ENCODE assay signal across 28 mouse cellular contexts in the genomic region with DNA sequence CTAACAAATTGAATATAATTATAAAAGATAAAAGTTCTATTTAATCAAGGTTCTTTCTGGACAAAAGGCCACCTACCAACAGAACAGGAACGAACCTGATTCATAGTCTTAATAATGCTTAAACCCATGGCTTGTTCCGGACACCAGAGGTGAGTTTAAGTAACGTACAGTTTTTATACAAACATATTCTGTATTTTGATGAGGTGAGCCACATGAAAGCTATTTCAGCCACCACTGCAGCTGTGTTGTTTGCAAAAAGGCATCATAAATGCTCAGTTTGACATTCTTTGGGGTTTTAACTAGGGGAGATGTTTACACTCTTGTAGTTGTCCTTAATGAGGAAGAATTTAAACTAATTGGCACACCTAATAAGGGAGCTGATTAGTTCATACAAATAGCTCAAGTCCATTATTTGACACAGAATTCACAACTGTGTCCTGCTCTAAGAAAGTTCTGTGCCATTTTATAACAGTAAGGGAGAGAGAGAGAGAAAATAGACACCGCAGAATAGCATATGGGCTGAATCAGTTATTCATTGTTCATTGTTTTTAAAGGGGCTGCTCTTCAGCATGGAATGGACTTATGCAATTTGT.
DNase-seq lines count a peak whose midpoint lies in the region; ATAC-seq and TF ChIP-seq lines count a peak whose summit lies in the region.
"Had no signal": no experiment of that assay in that cellular context is flagged by ENCODE, and none has a peak within 500 bp of the region (broad histone marks: within the 10 kb centered on the region; RNA-seq: fewer than 3 reads in every experiment).

No protein-coding gene starts in this region.

- no peaks in the 10 kb centered on the region for H3K36me3 ChIP-seq in hindbrain, embryonic 14.5 days (replicated peaks; ENCODE audit: control insufficient read depth, insufficient read depth)
- no peaks in the 10 kb centered on the region for H3K36me3 ChIP-seq in hindbrain, embryonic 10.5 days
- no peaks in the 10 kb centered on the region for H3K36me3 ChIP-seq in forebrain, embryonic 13.5 days (ENCODE audit: poor library complexity, severe bottlenecking)
- no peaks in the 10 kb centered on the region for H3K36me3 ChIP-seq in midbrain, embryonic 12.5 days
- H3K36me3 ChIP-seq in heart, embryonic 11.5 days (ENCODE audit: control insufficient read depth, insufficient read depth, low read length): no peaks in the 10 kb centered on the region
- no peaks in the 10 kb centered on the region for H3K36me3 ChIP-seq in lung, postnatal 0 days (ENCODE audit: insufficient read depth, low read length)
- H3K36me3 ChIP-seq: G1E; heart, embryonic 15.5 days; intestine, embryonic 15.5 days; limb, embryonic 15.5 days; neural tube, embryonic 12.5 days had no signal

- H3K27ac ChIP-seq in hindbrain, embryonic 14.5 days: no peak overlapping the region
- H3K27ac ChIP-seq in hindbrain, embryonic 10.5 days: no peak overlapping the region
- peak overlapping the region; percentile 54 for H3K27ac ChIP-seq in forebrain, embryonic 13.5 days
- H3K27ac ChIP-seq in midbrain, embryonic 12.5 days (replicated peaks): no peak overlapping the region
- H3K27ac ChIP-seq in heart, embryonic 11.5 days (ENCODE audit: low read depth, low read length): no peak overlapping the region
- no peak overlapping the region for H3K27ac ChIP-seq in lung, postnatal 0 days (ENCODE audit: low read length)
- H3K27ac ChIP-seq: heart, embryonic 15.5 days; intestine, embryonic 15.5 days; limb, embryonic 15.5 days; liver, embryonic 14.5 days; neural tube, embryonic 12.5 days had no signal

- ATAC-seq in hindbrain, embryonic 14.5 days (ENCODE audit: low FRiP score): no peak
- ATAC-seq in forebrain, embryonic 13.5 days: peak; percentile 80
- ATAC-seq in midbrain, embryonic 12.5 days (ENCODE audit: low FRiP score, low read depth): peak; percentile 64
- ATAC-seq in heart, embryonic 11.5 days (replicated peaks; ENCODE audit: insufficient number of reproducible peaks, low FRiP score, low TSS enrichment): no peak
- ATAC-seq in lung, postnatal 0 days: no peak
- ATAC-seq: hindbrain, embryonic 16.5 days; intestine, embryonic 15.5 days had no signal

- TF ChIP-seq CTCF in lung, postnatal 0 days (IDR thresholded peaks at IDR 0.05): no peak

- H3K4me1 ChIP-seq in hindbrain, embryonic 14.5 days (replicated peaks; ENCODE audit: control insufficient read depth, insufficient read depth, low read length): no peaks in the 10 kb centered on the region; the same call in 1 of the 2 replicates
- peaks cover 4% of the 10 kb centered on the region; the same call in 1 of the 2 replicates for H3K4me1 ChIP-seq in hindbrain, embryonic 10.5 days (replicated peaks)
- peaks cover 35% of the 10 kb centered on the region for H3K4me1 ChIP-seq in forebrain, embryonic 13.5 days
- peaks cover 11% of the 10 kb centered on the region; the same call in 1 of the 2 replicates for H3K4me1 ChIP-seq in midbrain, embryonic 12.5 days
- no peaks in the 10 kb centered on the region for H3K4me1 ChIP-seq in heart, embryonic 11.5 days (ENCODE audit: control insufficient read depth, insufficient read depth, low read length)
- no peaks in the 10 kb centered on the region for H3K4me1 ChIP-seq in lung, postnatal 0 days (ENCODE audit: insufficient read depth, low read depth, low read length)
- H3K4me1 ChIP-seq: heart, embryonic 15.5 days; intestine, embryonic 15.5 days; limb, embryonic 15.5 days; megakaryocyte, embryonic 14.5 days; neural tube, embryonic 12.5 days had no signal

- no peaks in the 10 kb centered on the region for H3K27me3 ChIP-seq in hindbrain, embryonic 14.5 days (ENCODE audit: control insufficient read depth, insufficient read depth, low read length)
- no peaks in the 10 kb centered on the region for H3K27me3 ChIP-seq in hindbrain, embryonic 10.5 days (ENCODE audit: insufficient read depth, poor library complexity, severe bottlenecking)
- H3K27me3 ChIP-seq in forebrain, embryonic 13.5 days: peaks cover 5% of the 10 kb centered on the region; the same call in 1 of the 2 replicates
- H3K27me3 ChIP-seq in midbrain, embryonic 12.5 days: no peaks in the 10 kb centered on the region
- H3K27me3 ChIP-seq in heart, embryonic 11.5 days (ENCODE audit: control insufficient read depth, insufficient read depth, low read length): no peaks in the 10 kb centered on the region
- no peaks in the 10 kb centered on the region for H3K27me3 ChIP-seq in lung, postnatal 0 days (replicated peaks; ENCODE audit: insufficient read depth, low read length)
- H3K27me3 ChIP-seq: CH12.LX; heart, embryonic 15.5 days; intestine, embryonic 15.5 days; limb, embryonic 15.5 days; megakaryocyte, embryonic 14.5 days; neural tube, embryonic 12.5 days had no signal

- H3K4me2 ChIP-seq in hindbrain, embryonic 14.5 days (replicated peaks): peak overlapping the region; percentile 25; the same call in 1 of the 2 replicates
- H3K4me2 ChIP-seq in forebrain, embryonic 13.5 days: peak overlapping the region; percentile 45
- H3K4me2 ChIP-seq in midbrain, embryonic 12.5 days (replicated peaks): no peak overlapping the region; the same call in 1 of the 2 replicates
- no peak overlapping the region for H3K4me2 ChIP-seq in heart, embryonic 11.5 days
- no peak overlapping the region for H3K4me2 ChIP-seq in lung, postnatal 0 days (replicated peaks; ENCODE audit: low read depth, low read length)
- H3K4me2 ChIP-seq: heart, embryonic 15.5 days; intestine, embryonic 15.5 days; limb, embryonic 15.5 days; neural tube, embryonic 12.5 days had no signal

- no peak for DNase-seq in hindbrain, embryonic 14.5 days (ENCODE audit: low spot score)
- no peak for DNase-seq in hindbrain, embryonic 10.5 days (ENCODE audit: low spot score)
- peak; percentile 10 for DNase-seq in retina, embryonic 14.5 days (ENCODE audit: low spot score)
- DNase-seq in gastrocnemius, postnatal 10 days: no peak
- no peak for DNase-seq in lung, postnatal 0 days (ENCODE audit: low spot score)
- DNase-seq: adrenal gland, adult 2 months; cerebellum, adult 18-20 months; cerebellum, postnatal 25 days; heart, postnatal 4 days; kidney, adult 9 months; kidney, postnatal 36 days; left cerebral cortex, postnatal 4 days; lung, postnatal 36 days; thymus, adult 18-20 months; thymus, postnatal 36 days had no signal

- WGBS in hindbrain, embryonic 14.5 days: 69% methylated on average over 4 of the region's 4 CpGs
- 87% methylated on average over 4 of the region's 4 CpGs for WGBS in hindbrain, embryonic 10.5 days
- WGBS in forebrain, embryonic 13.5 days: 14% methylated on average over 4 of the region's 4 CpGs
- 54% methylated on average over 4 of the region's 4 CpGs for WGBS in midbrain, embryonic 12.5 days
- 87% methylated on average over 4 of the region's 4 CpGs for WGBS in heart, embryonic 11.5 days (ENCODE audit: insufficient replicate concordance)
- 66% methylated on average over 4 of the region's 4 CpGs for WGBS in lung, postnatal 0 days

- TF ChIP-seq EP300 in lung, postnatal 0 days (IDR thresholded peaks at IDR 0.05): no peak

- no peak overlapping the region for H3K4me3 ChIP-seq in hindbrain, embryonic 14.5 days (replicated peaks; ENCODE audit: low read length)
- no peak overlapping the region for H3K4me3 ChIP-seq in hindbrain, embryonic 10.5 days
- no peak overlapping the region for H3K4me3 ChIP-seq in forebrain, embryonic 13.5 days
- no peak overlapping the region for H3K4me3 ChIP-seq in midbrain, embryonic 12.5 days
- H3K4me3 ChIP-seq in heart, embryonic 11.5 days (ENCODE audit: low read depth, low read length): no peak overlapping the region
- H3K4me3 ChIP-seq in lung, postnatal 0 days (ENCODE audit: low read depth, low read length): no peak overlapping the region
- H3K4me3 ChIP-seq: heart, embryonic 15.5 days; intestine, embryonic 15.5 days; limb, embryonic 15.5 days; megakaryocyte, embryonic 14.5 days; neural tube, embryonic 12.5 days had no signal

- no peaks in the 10 kb centered on the region for H3K9me3 ChIP-seq in hindbrain, embryonic 14.5 days (ENCODE audit: control insufficient read depth, low read length)
- H3K9me3 ChIP-seq in hindbrain, embryonic 10.5 days: no peaks in the 10 kb centered on the region
- no peaks in the 10 kb centered on the region for H3K9me3 ChIP-seq in forebrain, embryonic 13.5 days (replicated peaks)
- no peaks in the 10 kb centered on the region for H3K9me3 ChIP-seq in midbrain, embryonic 12.5 days
- H3K9me3 ChIP-seq in heart, embryonic 11.5 days (replicated peaks; ENCODE audit: control insufficient read depth, low read length): no peaks in the 10 kb centered on the region
- H3K9me3 ChIP-seq in lung, postnatal 0 days (ENCODE audit: low read length): no peaks in the 10 kb centered on the region
- H3K9me3 ChIP-seq: G1E; heart, embryonic 15.5 days; intestine, embryonic 15.5 days; limb, embryonic 15.5 days; megakaryocyte, embryonic 14.5 days; neural tube, embryonic 12.5 days had no signal

- no peak overlapping the region for H3K9ac ChIP-seq in hindbrain, embryonic 14.5 days
- no peak overlapping the region for H3K9ac ChIP-seq in forebrain, embryonic 13.5 days
- H3K9ac ChIP-seq in midbrain, embryonic 12.5 days (replicated peaks): no peak overlapping the region
- no peak overlapping the region for H3K9ac ChIP-seq in heart, embryonic 11.5 days (ENCODE audit: low read depth, low read length)
- H3K9ac ChIP-seq in lung, postnatal 0 days (replicated peaks; ENCODE audit: low read depth): no peak overlapping the region
- H3K9ac ChIP-seq: heart, embryonic 15.5 days; intestine, embryonic 15.5 days; limb, embryonic 15.5 days; liver, embryonic 14.5 days; lung, embryonic 14.5 days; neural tube, embryonic 12.5 days had no signal

Comparison
In these comparisons a context has a peak if more than half of its experiments do, and no peak if none do; other contexts are left out.
1. ATAC-seq: peak in forebrain, embryonic 13.5 days (single experiment) and midbrain, embryonic 12.5 days (single experiment); none in hindbrain, embryonic 14.5 days (single experiment), heart, embryonic 11.5 days (single experiment) and lung, postnatal 0 days (single experiment).
2. H3K4me2 ChIP-seq: peak in hindbrain, embryonic 14.5 days (single experiment) and forebrain, embryonic 13.5 days (single experiment); none in midbrain, embryonic 12.5 days (single experiment), heart, embryonic 11.5 days (single experiment) and lung, postnatal 0 days (single experiment).